Mouse (Mus musculus) liver, postnatal 0 days (tissue): Measurements from ENCODE around the gene 4931428L18Rik. TPM values are rescaled to one million over a fixed set of nuclear protein-coding genes. Genes with fewer than 3 reads are reported as not detected.

Experiments
- ATAC-seq: fragments of 200-750 bp; cut with Nextera tagmentation; 2 replicates; pipeline ENCODE4 v1.8.0; 2017; ENCODE audit warnings: mild to moderate bottlenecking, moderate library complexity
- DNase-seq: peaks from one replicate; pipeline ENCODE4 v3.0.0-alpha.2; 2016
- H3K27ac ChIP-seq: fragments of 300-500 bp; sonication (generic); 2 replicates; pipeline ENCODE4 v1.5.1; 2014; ENCODE audit warnings: antibody characterized with exemption, moderate library complexity, mild to moderate bottlenecking, low read depth
- H3K27me3 ChIP-seq: fragments of 300-500 bp; sonication (generic); 2 replicates; pipeline ENCODE4 v1.6.1; 2014; ENCODE audit warnings: low read length, control low read depth, mixed read lengths; ENCODE audit not compliant: insufficient read depth
- H3K36me3 ChIP-seq: fragments of 300-500 bp; sonication (generic); replicated peaks from 2 replicates; pipeline ENCODE4 v1.6.1; 2014; ENCODE audit warnings: mild to moderate bottlenecking, control low read depth, low read length, moderate library complexity, mixed read lengths; ENCODE audit not compliant: insufficient read depth
- H3K4me1 ChIP-seq: fragments of 300-500 bp; sonication (generic); 2 replicates; pipeline ENCODE4 v1.6.1; 2014; ENCODE audit warnings: antibody characterized with exemption, mild to moderate bottlenecking, control low read depth; ENCODE audit not compliant: insufficient read depth
- H3K4me2 ChIP-seq: fragments of 300-500 bp; sonication (generic); 2 replicates; pipeline ENCODE4 v1.6.1; 2014; ENCODE audit warnings: low read depth, mild to moderate bottlenecking, low read length, moderate library complexity, mixed read lengths
- H3K4me3 ChIP-seq: fragments of 300-500 bp; sonication (generic); 2 replicates; pipeline ENCODE4 v1.5.1; 2014; ENCODE audit warnings: low read depth, low read length
- H3K9ac ChIP-seq: fragments of 300-500 bp; sonication (generic); replicated peaks from 2 replicates; pipeline ENCODE4 v1.6.1; 2014; ENCODE audit warnings: mild to moderate bottlenecking, moderate library complexity
- H3K9me3 ChIP-seq: fragments of 300-500 bp; sonication (generic); 2 replicates; pipeline ENCODE4 v1.6.1; 2016; ENCODE audit warnings: mild to moderate bottlenecking, control low read depth, low read length, mixed read lengths
- CTCF ChIP-seq: sonication (generic); IDR thresholded peaks from 2 replicates; pipeline ENCODE4 v1.5.1; 2016; ENCODE audit warnings: antibody characterized with exemption, low read depth
- EP300 ChIP-seq: IDR thresholded peaks from 2 replicates; pipeline ENCODE4 v1.6.1; 2016; ENCODE audit warnings: antibody characterized with exemption, low read depth, mild to moderate bottlenecking
- WGBS: fragments of 180-500 bp; shearing (Covaris S2); extraction: QIAGEN DNeasy Blood & Tissue Kit; methylation state at CpG from one replicate; pipeline ENCODE4 v1.1.7; 2014; ENCODE audit not compliant: insufficient replicate concordance; 5-methylcytosine and 5-hydroxymethylcytosine counted together
- polyA plus RNA-seq: library from polyadenylated mRNA; unstranded; fragments of >200 nt; fragmentation: Nextera tagmentation; extraction: Ambion mirVana; gene quantifications from 2 replicates; pipeline ENCODE4 v1.2.1, GENCODE M21; 2015

4931428L18Rik gene
- polyA plus RNA-seq, 1 experiment from 2014 or later: 0.32 TPM

- peak overlapping the region; percentile 100; the same call in 1 of the 2 replicates for H3K27ac ChIP-seq
- WGBS: 75% methylated on average over 2 of the region's 2 CpGs
- no peak overlapping the region for H3K9ac ChIP-seq
- 0 out of 2 replicates have a peak, but pooled peaks cover 3% of the 10 kb centered on the region for H3K36me3 ChIP-seq
- no peak overlapping the region for H3K4me2 ChIP-seq
- H3K4me1 ChIP-seq: peaks cover 6% of the 10 kb centered on the region
- ATAC-seq: no peak
- H3K4me3 ChIP-seq: no peak overlapping the region
- DNase-seq: no peak
- TF ChIP-seq CTCF (no peak), EP300 (no peak)
- H3K9me3 ChIP-seq: no peaks in the 10 kb centered on the region
- no peaks in the 10 kb centered on the region for H3K27me3 ChIP-seq
Observed at GRCm38 (mm10) chr1:30951795-30952194, 270.7 kb downstream of the 4931428L18Rik start.

DNA sequence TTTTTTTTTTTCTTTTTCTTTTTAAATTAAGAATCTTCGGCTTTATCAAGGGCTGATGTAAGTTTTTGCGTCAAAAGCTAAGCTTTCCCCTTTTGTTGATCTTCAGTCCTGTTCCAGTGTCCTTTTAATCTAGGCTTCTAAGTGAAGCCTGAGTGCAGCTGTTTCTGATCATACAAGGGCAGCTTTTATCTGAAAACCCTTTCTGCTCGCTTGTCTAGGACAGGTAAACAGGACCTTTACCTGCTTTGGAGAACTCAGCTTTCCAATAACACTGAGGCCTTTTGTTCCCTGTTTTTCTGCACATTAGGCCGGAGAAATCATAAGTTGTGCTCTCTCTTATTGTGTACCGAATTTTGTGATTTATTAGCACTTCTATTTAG is 272.0 kb downstream of the 4931428L18Rik start:
- DNase-seq: no peak

GRCm38 (mm10) chr1:30949710-30950455 is 272.6 kb downstream of the 4931428L18Rik start:
- peak; percentile 92 for ATAC-seq
- Histone ChIP-seq H3K4me3 (peak overlapping the region; percentile 97), H3K4me1 (peaks cover 6% of the 10 kb centered on the region), H3K36me3 (peaks cover 10% of the 10 kb centered on the region), H3K27me3 (no peaks in the 10 kb centered on the region), H3K9ac (peak overlapping the region; percentile 99), H3K9me3 (no peaks in the 10 kb centered on the region), H3K27ac (peak overlapping the region; percentile 100), H3K4me2 (peak overlapping the region; percentile 70)
- WGBS: 0% methylated on average over 52 of the region's 66 CpGs
- peak; percentile 97 for DNase-seq
- peak; percentile 79 for TF ChIP-seq EP300
- TF ChIP-seq CTCF: peak; percentile 18

More for the DNA sequence above, 272.0 kb downstream of the 4931428L18Rik start:
- H3K9me3 ChIP-seq: no peaks in the 10 kb centered on the region
- peak overlapping the region; percentile 97 for H3K4me3 ChIP-seq
- ATAC-seq: no peak
- TF ChIP-seq EP300 (no peak), CTCF (no peak)
- no peaks in the 10 kb centered on the region for H3K27me3 ChIP-seq
- peak overlapping the region; percentile 70 for H3K4me2 ChIP-seq
- H3K36me3 ChIP-seq: 0 out of 2 replicates have a peak, but pooled peaks cover 5% of the 10 kb centered on the region
- H3K9ac ChIP-seq: peak overlapping the region; percentile 99
- peak overlapping the region; percentile 100 for H3K27ac ChIP-seq
- 36% methylated on average over 5 of the region's 5 CpGs for WGBS
- H3K4me1 ChIP-seq: peaks cover 6% of the 10 kb centered on the region

- Histone ChIP-seq H3K4me1 (peaks cover 6% of the 10 kb centered on the region), H3K9me3 (no peaks in the 10 kb centered on the region), H3K36me3 (peaks cover 18% of the 10 kb centered on the region), H3K4me2 (peak overlapping the region; percentile 70), H3K4me3 (peak overlapping the region; percentile 97), H3K9ac (peak overlapping the region; percentile 99), H3K27me3 (no peaks in the 10 kb centered on the region), H3K27ac (peak overlapping the region; percentile 100)
- ATAC-seq (peak; percentile 43), DNase-seq (peak; percentile 80)
- no peak for TF ChIP-seq CTCF
- no peak for TF ChIP-seq EP300
- WGBS: under 1% methylated on average over 63 of the region's 85 CpGs
Observed at GRCm38 (mm10) chr1:30948950-30949639, 273.4 kb downstream of the 4931428L18Rik start.

DNA sequence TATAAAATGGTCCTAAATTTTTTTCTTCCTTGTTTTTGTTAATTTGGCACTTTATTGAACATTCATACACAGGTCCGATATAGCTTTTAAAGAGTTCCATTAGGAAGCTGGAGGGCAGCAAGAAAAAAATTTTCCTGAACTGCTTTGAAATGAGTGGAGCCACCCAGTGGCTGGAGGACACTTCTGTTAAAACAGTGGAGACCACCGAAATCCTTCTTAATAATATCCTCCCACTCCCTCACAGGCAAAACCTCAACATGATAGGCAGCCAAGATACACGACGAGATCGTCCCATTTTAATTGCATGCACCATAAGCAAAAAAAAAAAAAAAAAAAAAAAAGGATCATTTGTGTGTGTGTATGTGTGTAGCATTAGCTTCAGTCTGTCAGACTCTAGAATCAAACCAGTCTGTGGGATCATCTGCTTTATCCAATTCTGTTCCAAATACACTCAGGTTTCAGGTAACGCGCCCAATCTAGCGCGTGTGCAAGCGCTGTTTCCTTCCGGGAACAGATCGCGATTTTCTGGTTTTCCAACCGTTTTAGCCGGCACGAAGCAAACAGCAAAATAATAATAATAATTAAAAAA is 274.0 kb downstream of the 4931428L18Rik start:
- Histone ChIP-seq H3K9ac (peak overlapping the region; percentile 99), H3K4me2 (peak overlapping the region; percentile 70), H3K27me3 (no peaks in the 10 kb centered on the region), H3K27ac (peak overlapping the region; percentile 100), H3K4me3 (peak overlapping the region; percentile 97), H3K36me3 (peaks cover 24% of the 10 kb centered on the region), H3K9me3 (no peaks in the 10 kb centered on the region), H3K4me1 (peaks cover 6% of the 10 kb centered on the region)
- ATAC-seq (no peak), DNase-seq (peak; percentile 40)
- no peak for TF ChIP-seq EP300
- TF ChIP-seq CTCF: peak; percentile 55
- under 1% methylated on average over 16 of the region's 16 CpGs for WGBS

Other genes with a start within 250 kb of the 4931428L18Rik start
- not detected in 2 replicates for gene AC153137.1, start 244.7 kb downstream of the 4931428L18Rik start, polyA plus RNA-seq
- not detected in 2 replicates for gene Lgsn, start 46.3 kb downstream of the 4931428L18Rik start, polyA plus RNA-seq
- gene Pih1d3, start 154 bp upstream of the 4931428L18Rik start, polyA plus RNA-seq: not detected in 2 replicates